Mouse (Mus musculus) heart, embryonic 15.5 days (tissue): ENCODE data around the gene Zbtb43. TPM values are rescaled to one million over a fixed set of nuclear protein-coding genes. Genes with fewer than 3 reads are reported as not detected.

Experiments
- ATAC-seq: fragments of 200-750 bp; cut with Nextera tagmentation; replicated peaks from 2 replicates; pipeline ENCODE4 v1.8.0; 2017; ENCODE audit warnings: low read depth, moderate TSS enrichment; ENCODE audit not compliant: insufficient number of reproducible peaks, insufficient read depth, low FRiP score
- H3K27ac ChIP-seq: fragments of 300-500 bp; sonication (generic); 2 replicates; pipeline ENCODE4 v1.5.1; 2015; ENCODE audit warnings: mild to moderate bottlenecking, inconsistent platforms
- H3K27me3 ChIP-seq: fragments of 300-500 bp; sonication (generic); 2 replicates; pipeline ENCODE4 v1.6.1; 2015; ENCODE audit warnings: inconsistent platforms
- H3K36me3 ChIP-seq: fragments of 300-500 bp; sonication (generic); 2 replicates; pipeline ENCODE4 v1.6.1; 2015; ENCODE audit warnings: mild to moderate bottlenecking, inconsistent platforms
- H3K4me1 ChIP-seq: fragments of 300-500 bp; sonication (generic); replicated peaks from 2 replicates; pipeline ENCODE4 v1.6.1; 2015; ENCODE audit warnings: inconsistent platforms
- H3K4me2 ChIP-seq: fragments of 300-500 bp; sonication (generic); 2 replicates; pipeline ENCODE4 v1.6.1; 2015; ENCODE audit warnings: inconsistent platforms, mild to moderate bottlenecking, moderate library complexity
- H3K4me3 ChIP-seq: fragments of 300-500 bp; sonication (generic); 2 replicates; pipeline ENCODE4 v1.5.1; 2015; ENCODE audit warnings: mild to moderate bottlenecking, inconsistent platforms
- H3K9ac ChIP-seq: fragments of 300-500 bp; sonication (generic); 2 replicates; pipeline ENCODE4 v1.6.1; 2015; ENCODE audit warnings: mild to moderate bottlenecking, inconsistent platforms
- H3K9me3 ChIP-seq: fragments of 300-500 bp; sonication (generic); replicated peaks from 2 replicates; pipeline ENCODE4 v1.6.1; 2016; ENCODE audit warnings: inconsistent platforms
- WGBS: fragments of 180-500 bp; shearing (Covaris S2); methylation state at CpG from one replicate; pipeline ENCODE4 v1.1.7; 2015; ENCODE audit warnings: mixed read lengths; 5-methylcytosine and 5-hydroxymethylcytosine counted together
- polyA plus RNA-seq: library from polyadenylated mRNA; unstranded; fragments of >200 nt; fragmentation: Nextera tagmentation; extraction: Ambion mirVana; gene quantifications from 2 replicates; pipeline ENCODE4 v1.2.1, GENCODE M21; 2015

The Zbtb43 gene
- polyA plus RNA-seq, 1 experiment from 2014 or later, result 12.8 TPM

GRCm38 (mm10) chr2:33454816-33455215, 13.5 kb downstream of the Zbtb43 start:
- Histone ChIP-seq H3K27me3 (no peaks in the 10 kb centered on the region), H3K4me3 (no peak overlapping the region), H3K9ac (no peak overlapping the region), H3K4me1 (peaks cover 29% of the 10 kb centered on the region), H3K4me2 (no peak overlapping the region), H3K9me3 (no peaks in the 10 kb centered on the region), H3K27ac (no peak overlapping the region), H3K36me3 (peaks cover 51% of the 10 kb centered on the region)
- 90% methylated on average over 8 of the region's 8 CpGs for WGBS
- ATAC-seq, result no peak

- H3K36me3 ChIP-seq, result peaks cover 53% of the 10 kb centered on the region
- WGBS, result 70% methylated on average over 3 of the region's 3 CpGs
- no peak overlapping the region for H3K4me3 ChIP-seq
- no peak overlapping the region for H3K9ac ChIP-seq
- no peaks in the 10 kb centered on the region for H3K9me3 ChIP-seq
- H3K27ac ChIP-seq, result no peak overlapping the region; the same call in 1 of the 2 replicates
- no peak for ATAC-seq
- no peak overlapping the region for H3K4me2 ChIP-seq
- no peaks in the 10 kb centered on the region for H3K27me3 ChIP-seq
- H3K4me1 ChIP-seq, result peaks cover 29% of the 10 kb centered on the region
Measured at GRCm38 (mm10) chr2:33453476-33453875, 14.9 kb downstream of the Zbtb43 start.

- ATAC-seq, result no peak
- no peaks in the 10 kb centered on the region for H3K27me3 ChIP-seq
- WGBS, result 80% methylated on average over 5 of the region's 5 CpGs
- 0 out of 2 replicates have a peak overlapping the region, but pooled peaks have one; percentile 4 for H3K27ac ChIP-seq
- H3K4me1 ChIP-seq, result peaks cover 29% of the 10 kb centered on the region
- H3K4me2 ChIP-seq, result no peak overlapping the region
- peaks cover 50% of the 10 kb centered on the region for H3K36me3 ChIP-seq
- no peaks in the 10 kb centered on the region for H3K9me3 ChIP-seq
- H3K9ac ChIP-seq, result 0 out of 2 replicates have a peak overlapping the region, but pooled peaks have one; percentile 6
- H3K4me3 ChIP-seq, result no peak overlapping the region
Measured at GRCm38 (mm10) chr2:33452721-33453120, 15.6 kb downstream of the Zbtb43 start.

GRCm38 (mm10) chr2:33452140-33452539, 16.2 kb downstream of the Zbtb43 start:
- Histone ChIP-seq H3K27me3 (no peaks in the 10 kb centered on the region), H3K9ac (no peak overlapping the region), H3K4me1 (peaks cover 29% of the 10 kb centered on the region), H3K36me3 (peaks cover 50% of the 10 kb centered on the region), H3K4me3 (no peak overlapping the region), H3K4me2 (no peak overlapping the region), H3K27ac (0 out of 2 replicates have a peak overlapping the region, but pooled peaks have one; percentile 4), H3K9me3 (no peaks in the 10 kb centered on the region)
- ATAC-seq, result peak; percentile 61; the same call in 1 of the 2 replicates
- WGBS, result 13% methylated on average over 4 of the region's 4 CpGs

- no peak for ATAC-seq
Measured at GRCm38 (mm10) chr2:33451038-33451978, 17.1 kb downstream of the Zbtb43 start.

GRCm38 (mm10) chr2:33449119-33449873, 19.1 kb downstream of the Zbtb43 start:
- WGBS, result 87% methylated on average over 22 of the region's 22 CpGs
- H3K9me3 ChIP-seq, result no peaks in the 10 kb centered on the region
- ATAC-seq, result no peak
- H3K4me2 ChIP-seq, result no peak overlapping the region
- no peak overlapping the region for H3K27ac ChIP-seq
- peaks cover 36% of the 10 kb centered on the region for H3K4me1 ChIP-seq
- no peak overlapping the region for H3K9ac ChIP-seq
- peaks cover 33% of the 10 kb centered on the region for H3K36me3 ChIP-seq
- no peak overlapping the region for H3K4me3 ChIP-seq
- no peaks in the 10 kb centered on the region for H3K27me3 ChIP-seq

More at GRCm38 (mm10) chr2:33451038-33451978, 17.1 kb downstream of the Zbtb43 start:
- Histone ChIP-seq H3K4me2 (no peak overlapping the region), H3K4me3 (no peak overlapping the region), H3K9me3 (no peaks in the 10 kb centered on the region), H3K27me3 (no peaks in the 10 kb centered on the region), H3K9ac (no peak overlapping the region), H3K27ac (no peak overlapping the region), H3K36me3 (peaks cover 49% of the 10 kb centered on the region), H3K4me1 (peaks cover 29% of the 10 kb centered on the region)
- 74% methylated on average over 11 of the region's 11 CpGs for WGBS

- WGBS, result 75% methylated on average over 1 of the region's 1 CpGs
- peaks cover 24% of the 10 kb centered on the region for H3K4me1 ChIP-seq
- ATAC-seq, result no peak
- no peak overlapping the region for H3K4me2 ChIP-seq
- peaks cover 13% of the 10 kb centered on the region; the same call in 1 of the 2 replicates for H3K36me3 ChIP-seq
- H3K9me3 ChIP-seq, result no peaks in the 10 kb centered on the region
- H3K4me3 ChIP-seq, result no peak overlapping the region
- no peak overlapping the region for H3K9ac ChIP-seq
- no peaks in the 10 kb centered on the region for H3K27me3 ChIP-seq
- H3K27ac ChIP-seq, result no peak overlapping the region
Measured at GRCm38 (mm10) chr2:33446796-33447195, 21.6 kb downstream of the Zbtb43 start.

GRCm38 (mm10) chr2:33445741-33446140, 22.6 kb downstream of the Zbtb43 start:
- no peak for ATAC-seq
- H3K9me3 ChIP-seq, result no peaks in the 10 kb centered on the region
- H3K4me3 ChIP-seq, result no peak overlapping the region
- no peaks in the 10 kb centered on the region for H3K27me3 ChIP-seq
- no peak overlapping the region for H3K4me2 ChIP-seq
- peaks cover 11% of the 10 kb centered on the region; the same call in 1 of the 2 replicates for H3K36me3 ChIP-seq
- H3K27ac ChIP-seq, result no peak overlapping the region
- peaks cover 14% of the 10 kb centered on the region for H3K4me1 ChIP-seq
- WGBS, result 93% methylated on average over 5 of the region's 5 CpGs
- no peak overlapping the region for H3K9ac ChIP-seq

- ATAC-seq, result no peak
- peaks cover 5% of the 10 kb centered on the region; the same call in 1 of the 2 replicates for H3K36me3 ChIP-seq
- H3K27ac ChIP-seq, result peak overlapping the region; percentile 63
- no peak overlapping the region for H3K4me3 ChIP-seq
- no peak overlapping the region for H3K9ac ChIP-seq
- no peaks in the 10 kb centered on the region for H3K9me3 ChIP-seq
- peaks cover 14% of the 10 kb centered on the region for H3K4me1 ChIP-seq
- no peak overlapping the region for H3K4me2 ChIP-seq
- H3K27me3 ChIP-seq, result no peaks in the 10 kb centered on the region
Measured at GRCm38 (mm10) chr2:33444862-33445261, 23.5 kb downstream of the Zbtb43 start.

GRCm38 (mm10) chr2:33444358-33444757, 24.0 kb downstream of the Zbtb43 start:
- ATAC-seq, result peak; percentile 85
- peak overlapping the region; percentile 63 for H3K27ac ChIP-seq
- no peak overlapping the region for H3K4me2 ChIP-seq
- H3K27me3 ChIP-seq, result no peaks in the 10 kb centered on the region
- 19% methylated on average over 5 of the region's 5 CpGs for WGBS
- H3K4me3 ChIP-seq, result no peak overlapping the region
- no peaks in the 10 kb centered on the region for H3K9me3 ChIP-seq
- no peaks in the 10 kb centered on the region; the same call in 1 of the 2 replicates for H3K36me3 ChIP-seq
- peaks cover 20% of the 10 kb centered on the region for H3K4me1 ChIP-seq
- H3K9ac ChIP-seq, result no peak overlapping the region

- no peak overlapping the region for H3K9ac ChIP-seq
- WGBS, result 47% methylated on average over 4 of the region's 4 CpGs
- H3K27ac ChIP-seq, result no peak overlapping the region
- no peaks in the 10 kb centered on the region for H3K9me3 ChIP-seq
- H3K36me3 ChIP-seq, result no peaks in the 10 kb centered on the region
- H3K4me2 ChIP-seq, result no peak overlapping the region
- no peak overlapping the region for H3K4me3 ChIP-seq
- H3K4me1 ChIP-seq, result peaks cover 26% of the 10 kb centered on the region
- no peak for ATAC-seq
- no peaks in the 10 kb centered on the region for H3K27me3 ChIP-seq
Measured at GRCm38 (mm10) chr2:33442701-33443100, 25.7 kb downstream of the Zbtb43 start.
